ENCODE assay signal across 8 mouse cellular contexts in the genomic region with DNA sequence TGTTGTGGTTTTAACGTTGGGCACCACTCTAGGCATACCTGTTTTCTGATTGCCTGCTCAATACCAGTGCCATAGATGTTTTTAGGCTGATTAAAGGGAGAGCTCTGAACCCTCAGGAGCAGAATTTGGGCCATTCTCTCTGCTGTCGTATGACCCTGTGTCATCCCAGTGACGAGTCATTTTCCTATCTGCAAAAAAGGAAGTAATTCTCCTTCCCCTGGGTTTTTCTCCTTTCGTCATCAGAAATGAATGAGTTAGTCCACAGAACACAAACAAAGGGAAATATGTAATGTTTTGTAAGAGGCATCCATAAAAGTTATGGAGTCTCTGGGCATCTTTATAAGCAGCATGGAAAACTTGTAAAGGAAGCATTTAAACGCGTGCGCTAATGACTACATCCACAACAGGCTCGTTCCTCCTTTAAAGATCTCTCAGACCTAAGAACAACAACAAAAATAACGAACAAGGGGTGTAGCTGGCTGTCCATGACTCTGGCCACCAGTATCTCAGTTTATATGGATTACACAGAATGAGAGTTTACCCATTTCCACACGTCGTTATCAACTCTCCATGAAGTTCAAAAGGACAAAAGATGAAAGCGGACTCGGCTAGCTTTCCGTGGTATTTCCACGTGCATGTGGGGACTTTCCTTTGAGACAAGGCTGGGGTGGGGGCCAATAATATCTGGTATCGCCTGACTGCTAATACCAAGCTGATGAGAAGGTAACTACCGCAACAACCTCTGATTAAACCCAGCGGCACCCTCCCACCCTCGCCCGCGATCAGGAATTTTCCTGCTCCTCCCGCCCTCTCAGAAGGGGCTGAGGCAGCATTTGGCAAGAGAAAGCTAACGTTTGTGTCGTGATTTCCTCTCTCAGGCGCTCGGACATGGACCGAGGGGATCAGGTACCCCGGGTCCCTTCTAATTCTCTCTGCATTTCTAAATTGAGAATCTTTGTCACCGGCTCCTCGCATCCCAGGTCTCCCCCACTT. TPM values are rescaled to one million over a fixed set of nuclear protein-coding genes. Genes with fewer than 3 reads are reported as not detected.
A peak's percentile ranks its signal among the peaks of the same experiment; 100 is the strongest.
DNase-seq lines count a peak whose midpoint lies in the region; ATAC-seq and TF ChIP-seq lines count a peak whose summit lies in the region.

No protein-coding gene starts in this region.

- peak overlapping the region; percentile 75 for H3K9ac ChIP-seq in forebrain, embryonic 13.5 days
- H3K9ac ChIP-seq in hindbrain, embryonic 16.5 days (ENCODE audit: low read depth, low read length), result peak overlapping the region; percentile 66
- H3K9ac ChIP-seq in liver, embryonic 13.5 days, result peak overlapping the region; percentile 93

- peak overlapping the region; percentile 61 for H3K27ac ChIP-seq in left cerebral cortex, adult 2 months
- H3K27ac ChIP-seq in forebrain, embryonic 13.5 days, result peak overlapping the region; percentile 93
- peak overlapping the region; percentile 76 for H3K27ac ChIP-seq in hindbrain, embryonic 16.5 days (ENCODE audit: low read depth, low read length)
- H3K27ac ChIP-seq in liver, embryonic 13.5 days, result peak overlapping the region; percentile 97

- WGBS in forebrain, embryonic 13.5 days, result 7% methylated on average over 30 of the region's 30 CpGs
- 6% methylated on average over 30 of the region's 30 CpGs for WGBS in hindbrain, embryonic 16.5 days
- 2% methylated on average over 30 of the region's 30 CpGs for WGBS in liver, embryonic 13.5 days (ENCODE audit: insufficient replicate concordance)

- peak overlapping the region; percentile 94 for H3K4me2 ChIP-seq in forebrain, embryonic 13.5 days
- H3K4me2 ChIP-seq in hindbrain, embryonic 16.5 days (ENCODE audit: low read length), result peak overlapping the region; percentile 65
- peak overlapping the region; percentile 93 for H3K4me2 ChIP-seq in liver, embryonic 13.5 days
- peak overlapping the region; percentile 84 for H3K4me2 ChIP-seq in myocyte (ENCODE audit: low read depth)

- H3K36me3 ChIP-seq in forebrain, embryonic 13.5 days (ENCODE audit: poor library complexity, severe bottlenecking), result peaks cover 8% of the 10 kb centered on the region
- no peaks in the 10 kb centered on the region for H3K36me3 ChIP-seq in hindbrain, embryonic 16.5 days (ENCODE audit: control insufficient read depth, insufficient read depth, low read length)
- H3K36me3 ChIP-seq in liver, embryonic 13.5 days, result peaks cover 32% of the 10 kb centered on the region
- H3K36me3 ChIP-seq in myocyte (ENCODE audit: control insufficient read depth, insufficient read depth), result peaks cover 8% of the 10 kb centered on the region

- H3K79me2 ChIP-seq in myocyte (ENCODE audit: control insufficient read depth, insufficient read depth), result no peaks in the 10 kb centered on the region

- no peaks in the 10 kb centered on the region for H3K9me3 ChIP-seq in forebrain, embryonic 13.5 days (replicated peaks)
- H3K9me3 ChIP-seq in hindbrain, embryonic 16.5 days (ENCODE audit: control insufficient read depth, low read length), result no peaks in the 10 kb centered on the region
- no peaks in the 10 kb centered on the region; the same call in 1 of the 2 replicates for H3K9me3 ChIP-seq in liver, embryonic 13.5 days (replicated peaks)

- peak overlapping the region; percentile 57 for H3K4me3 ChIP-seq in left cerebral cortex, adult 2 months
- peak overlapping the region; percentile 93 for H3K4me3 ChIP-seq in forebrain, embryonic 13.5 days
- H3K4me3 ChIP-seq in hindbrain, embryonic 16.5 days (ENCODE audit: low read length), result peak overlapping the region; percentile 94
- peak overlapping the region; percentile 79 for H3K4me3 ChIP-seq in liver, embryonic 13.5 days (replicated peaks)
- peak overlapping the region; percentile 83 for H3K4me3 ChIP-seq in myocyte

- H3ac ChIP-seq in myocyte (ENCODE audit: control insufficient read depth, insufficient read length), result peak overlapping the region; percentile 69

- DNase-seq in left cerebral cortex, adult 2 months (ENCODE audit: extremely low spot score in 1 of 2, low spot score in 2 of 2), result no peak
- no peak for DNase-seq in left cerebral cortex, postnatal 25 days (ENCODE audit: low spot score in 2 of 2)
- DNase-seq in R1 (ENCODE audit: low read depth, low spot score), result peak; percentile 64
- peak; percentile 43 for DNase-seq in liver, embryonic 13.5 days
- DNase-seq in frontal cortex, adult 2 months (ENCODE audit: extremely low spot score in 1 of 2, low spot score in 1 of 2), result no peak

- peaks cover 24% of the 10 kb centered on the region for H3K4me1 ChIP-seq in forebrain, embryonic 13.5 days
- H3K4me1 ChIP-seq in hindbrain, embryonic 16.5 days (ENCODE audit: control insufficient read depth, insufficient read depth, low read depth, low read length), result peaks cover 8% of the 10 kb centered on the region
- H3K4me1 ChIP-seq in liver, embryonic 13.5 days (replicated peaks), result peaks cover 62% of the 10 kb centered on the region

- H3K27me3 ChIP-seq in forebrain, embryonic 13.5 days, result no peaks in the 10 kb centered on the region
- H3K27me3 ChIP-seq in hindbrain, embryonic 16.5 days (replicated peaks; ENCODE audit: control insufficient read depth, insufficient read depth, low read length), result no peaks in the 10 kb centered on the region
- H3K27me3 ChIP-seq in liver, embryonic 13.5 days, result no peaks in the 10 kb centered on the region
- H3K27me3 ChIP-seq in myocyte (ENCODE audit: control insufficient read depth, insufficient read depth, insufficient read length), result no peaks in the 10 kb centered on the region

- no peak for TF ChIP-seq CTCF in left cerebral cortex, adult 2 months (IDR thresholded peaks at IDR 0.05)

- ATAC-seq in forebrain, embryonic 13.5 days, result peak; percentile 11
- ATAC-seq in hindbrain, embryonic 16.5 days, result peak; percentile 2; the same call in 1 of the 2 replicates
- no peak for ATAC-seq in liver, embryonic 13.5 days (ENCODE audit: low read depth)

- TF ChIP-seq POLR2A in myocyte (IDR thresholded peaks at IDR 0.05; ENCODE audit: insufficient read length, low read depth), result no peak

- intact Hi-C loops in left cerebral cortex, adult 2 months (cut with DNase I), result no loop called here
- intact Hi-C loops in left cerebral cortex, postnatal 25 days (cut with DNase I), result no loop called here

TF ChIP-seq in myocyte, 11 proteins besides CTCF, POLR2A, EP300 and RAD21:
- no peak for TF ChIP-seq REST (IDR thresholded peaks at IDR 0.05; ENCODE audit: insufficient read depth, insufficient read length)
- TF ChIP-seq POLR2AphosphoS2 (IDR thresholded peaks at IDR 0.05; ENCODE audit: insufficient read length, low read depth), result no peak
- no peak for TF ChIP-seq SRF (IDR thresholded peaks at IDR 0.05; ENCODE audit: control insufficient read depth, insufficient read length, low read depth)
- no peak for TF ChIP-seq TCF3 (IDR thresholded peaks at IDR 0.05; ENCODE audit: insufficient read length, low read depth)
- no peak for TF ChIP-seq TCF12 (IDR thresholded peaks at IDR 0.05; ENCODE audit: insufficient read depth, poor library complexity, severe bottlenecking)
- TF ChIP-seq MAX (IDR thresholded peaks at IDR 0.05; ENCODE audit: low read depth), result no peak
- TF ChIP-seq MYOG (IDR thresholded peaks at IDR 0.05; ENCODE audit: control insufficient read depth in 1 of 3, insufficient read depth in 1 of 3, insufficient read length in 2 of 3, low read depth in 2 of 3), result no peak
- no peak for TF ChIP-seq MYOD1 (IDR thresholded peaks at IDR 0.05; ENCODE audit: control insufficient read depth in 1 of 3, insufficient read length in 2 of 3, low read depth in 2 of 3)
- TF ChIP-seq USF1 (IDR thresholded peaks at IDR 0.05; ENCODE audit: low read depth), result no peak
- no peak for TF ChIP-seq E2F4 (IDR thresholded peaks at IDR 0.05; ENCODE audit: insufficient read depth)
TF ChIP-seq in myocyte: peak in this region for 0.

RNA-seq across cellular contexts. Expression of gene Pim1, which starts 1.3 kb away (rescaled TPM):
- 10 to 100 TPM in 1 of 2 experiments, 1 to 10 TPM in 1; 9.2 to 13.6 TPM for total RNA-seq in left cerebral cortex, adult 2 months (2021)
- 1 to 10 TPM; 6.8 to 7.4 TPM for total RNA-seq in left cerebral cortex, postnatal 25 days (2021)
- polyA plus RNA-seq in forebrain, embryonic 13.5 days (2015; fragmentation: Nextera tagmentation; extraction: Ambion mirVana), result 21.0 and 22.0 TPM in 2 replicates
- 7.2 and 8.2 TPM in 2 replicates for polyA plus RNA-seq in hindbrain, embryonic 16.5 days (2015; fragmentation: Nextera tagmentation; extraction: Ambion mirVana)
- polyA plus RNA-seq in liver, embryonic 13.5 days (2015; fragmentation: Nextera tagmentation; extraction: Ambion mirVana), result 105 and 110 TPM in 2 replicates
- 16.3 TPM for polyA plus RNA-seq in myocyte (2012; fragmentation: generic; extraction: Trizol)
- 3.2 and 3.7 TPM in 2 replicates for polyA plus RNA-seq in frontal cortex, adult 2 months (2012; rRNA removed)

Comparison
In these comparisons a context has a peak if more than half of its experiments do, and no peak if none do; other contexts are left out.
1. DNase-seq: peak in R1 (single experiment) and liver, embryonic 13.5 days (single experiment); none in left cerebral cortex, adult 2 months (0 of 2), left cerebral cortex, postnatal 25 days (0 of 2) and frontal cortex, adult 2 months (0 of 2).
2. Peak in every context shown above with its lines, with median percentiles within 50 percentile points of each other: H3K27ac ChIP-seq, H3K4me3 ChIP-seq, H3K4me2 ChIP-seq and H3K9ac ChIP-seq.